Mouse (Mus musculus) brain, embryonic 14.5 days (tissue): ENCODE results near the gene Ptcd1.

Experiments used
- CTCF ChIP-seq: fragments of 200-500 bp; IDR thresholded peaks from 2 replicates; pipeline ENCODE4 v1.5.1; 2012; ENCODE audit warnings: inconsistent platforms, mild to moderate bottlenecking, moderate library complexity, borderline replicate concordance; ENCODE audit not compliant: insufficient read depth, insufficient read length; ENCODE audit errors: extremely low read depth
- POLR2A ChIP-seq: fragments of 200-500 bp; IDR thresholded peaks from 2 replicates; pipeline ENCODE4 v1.6.1; 2012; ENCODE audit warnings: mild to moderate bottlenecking, inconsistent platforms, borderline replicate concordance; ENCODE audit not compliant: poor library complexity, insufficient read depth, insufficient read length, severe bottlenecking; ENCODE audit errors: extremely low read depth

GRCm38 (mm10) chr5:145129124-145129523 is 37.8 kb downstream of the Ptcd1 start:
- TF ChIP-seq CTCF (no peak), POLR2A (no peak)
